Mouse (Mus musculus): ENCODE results near the gene Zfp966.
"Not testable (repeated sequence)": the region's sequence is repeated elsewhere in the genome, so short reads cannot be mapped to it uniquely, and the experiment has no call there.

Zfp966 gene

GRCm38 (mm10) chr2:175931000-175931399 is at the start of gene Zfp966:
Zfp966 (minus strand) TSS chr2:175931100.
- not testable (repeated sequence) for DNase-seq (ENCODE audit: low spot score in 2 of 2)

GRCm38 (mm10) chr2:175965031-175965430 is 34.1 kb upstream of the Zfp966 start, which contains the start of gene Gm2026:
Gm2026 (plus strand) TSS chr2:175965331.
- not testable (repeated sequence) for DNase-seq (ENCODE audit: low spot score in 2 of 2)

GRCm38 (mm10) chr2:175869024-175869423 is 61.9 kb downstream of the Zfp966 start, which contains the start of gene Gm6710:
Gm6710 (plus strand) TSS chr2:175869219.
- DNase-seq (ENCODE audit: low spot score in 2 of 2), result not testable (repeated sequence)
